Mouse (Mus musculus): ENCODE measurements around the gene Fam25c.

- TF ChIP-seq CTCF (IDR thresholded peaks at IDR 0.05; ENCODE audit: control insufficient read depth, insufficient read depth, insufficient read length) (no peak), MAX (IDR thresholded peaks at IDR 0.05) (no peak), FOSL1 (IDR thresholded peaks at IDR 0.05; ENCODE audit: insufficient read depth, low read length, poor library complexity, severe bottlenecking) (no peak), MYOD1 (IDR thresholded peaks at IDR 0.05; ENCODE audit: control insufficient read depth, insufficient read length, low read depth) (no peak), CEBPB (IDR thresholded peaks at IDR 0.05; ENCODE audit: low read depth) (no peak), MYOG (IDR thresholded peaks at IDR 0.05; ENCODE audit: control insufficient read depth, extremely low read depth, insufficient read length) (no peak), USF1 (IDR thresholded peaks at IDR 0.05; ENCODE audit: low read depth) (no peak)
Measured at GRCm38 (mm10) chr14:34397871-34398270, 42.6 kb upstream of the Fam25c start.

Data from C2C12 (cell line).